Mouse (Mus musculus) urinary bladder, adult 2 months (tissue): ENCODE measurements around the gene Pecr. TPM values are rescaled to one million over a fixed set of nuclear protein-coding genes. Genes with fewer than 3 reads are reported as not detected.
"Not testable (repeated sequence)": the region's sequence is repeated elsewhere in the genome, so short reads cannot be mapped to it uniquely, and the experiment has no call there.

ENCODE experiments used
- DNase-seq: peaks from one replicate; pipeline ENCODE4 v3.0.0; 2022; ENCODE audit warnings: low spot score
- polyA plus RNA-seq: library from polyadenylated mRNA; depleted of rRNA; stranded (reverse); fragments of >200 nt; gene quantifications from 2 replicates; pipeline ENCODE4 v1.2.3, GENCODE M21; 2012

Gene Pecr
- polyA plus RNA-seq, 1 experiment: 16.5 TPM

GRCm38 (mm10) chr1:72287893-72288292, 3.8 kb upstream of the Pecr start:
- no peak for DNase-seq

DNA sequence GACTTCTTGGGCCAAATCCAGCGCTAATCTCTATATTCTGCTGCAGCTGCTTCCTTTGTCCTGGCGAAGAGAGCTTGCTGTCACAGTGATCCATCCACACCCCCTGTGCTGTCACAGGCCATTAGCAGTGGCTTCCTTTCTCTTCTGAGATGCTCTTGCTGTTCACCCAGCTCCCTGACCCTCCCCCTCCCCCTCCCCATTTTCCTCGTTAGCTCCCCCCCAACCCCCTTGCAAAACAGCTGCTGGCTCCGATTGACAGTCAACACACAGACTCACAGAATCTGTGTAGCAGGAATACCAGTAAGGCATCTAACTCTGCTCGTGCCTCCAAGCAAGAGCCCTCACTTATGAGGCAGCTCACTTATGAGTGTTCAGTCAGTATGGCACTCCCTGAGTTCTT, 2.8 kb upstream of the Pecr start:
- no peak for DNase-seq

GRCm38 (mm10) chr1:72284539-72284938, 425 bp upstream of the Pecr start:
- DNase-seq: no peak

GRCm38 (mm10) chr1:72282604-72283003, 1.5 kb downstream of the Pecr start:
- no peak for DNase-seq

- no peak for DNase-seq
These were observed 6.0 kb downstream of the Pecr start for GRCm38 (mm10) chr1:72278085-72278484.

DNA sequence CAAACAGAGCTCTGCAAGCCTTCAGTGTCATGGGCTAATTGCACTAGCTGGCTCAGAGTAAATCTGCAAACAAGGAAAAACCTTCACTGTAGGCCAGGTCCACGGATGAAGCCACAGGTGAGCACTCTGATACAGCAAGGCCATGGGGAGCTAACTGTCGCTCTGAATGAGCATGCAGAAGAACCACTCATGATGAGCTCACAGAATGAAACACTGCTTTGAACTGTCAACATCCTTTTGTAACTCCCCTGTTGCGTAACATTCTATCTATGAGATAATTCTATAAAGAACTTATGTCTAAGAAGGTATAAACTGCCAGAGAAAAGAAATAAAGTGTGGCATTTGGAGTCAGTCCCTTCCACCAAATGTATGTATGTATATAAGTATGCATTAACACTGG, 21.0 kb downstream of the Pecr start:
- no peak for DNase-seq

DNA sequence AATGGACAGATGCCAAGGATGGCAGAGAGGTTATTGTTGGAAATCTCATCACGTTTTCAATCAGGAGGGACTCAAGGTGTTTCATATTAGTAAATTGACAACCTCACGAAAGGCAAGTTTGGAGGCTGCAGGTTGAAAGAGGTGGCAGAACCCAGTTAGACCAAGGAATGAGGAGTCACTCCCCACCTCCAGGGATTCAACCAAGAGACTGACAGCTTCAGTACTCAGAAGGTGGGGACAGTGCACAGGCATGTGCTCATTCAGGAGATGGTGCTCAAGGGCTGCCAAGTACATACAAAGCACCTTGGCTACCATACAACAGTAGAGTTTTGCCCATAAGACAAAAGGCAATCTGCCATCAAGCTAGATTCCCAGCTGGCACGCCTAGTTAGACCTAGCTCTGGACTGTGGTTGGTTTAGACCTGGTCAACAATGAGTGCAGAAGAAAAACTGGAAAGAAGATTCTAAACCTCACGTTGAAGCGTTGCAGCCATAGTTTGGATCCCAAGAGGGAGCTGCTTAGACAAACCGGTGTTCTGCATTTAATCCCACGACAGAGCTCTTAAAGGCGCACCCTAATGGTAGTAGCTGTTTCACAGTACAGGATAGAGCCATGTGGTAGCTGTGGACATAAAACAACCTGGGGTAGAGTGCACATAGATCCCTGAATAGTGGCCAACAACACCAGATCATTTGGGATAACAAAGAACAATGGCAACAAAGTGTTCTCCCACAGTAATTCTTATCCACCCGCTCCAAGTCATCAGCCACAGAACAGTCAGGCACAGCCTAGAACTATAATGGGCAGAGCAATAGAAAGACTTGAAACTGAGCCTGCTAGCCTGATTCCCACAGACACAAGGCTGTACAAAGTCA, 27.5 kb downstream of the Pecr start:
- no peak for DNase-seq

GRCm38 (mm10) chr1:72255854-72256175, 28.3 kb downstream of the Pecr start:
- no peak for DNase-seq

DNA sequence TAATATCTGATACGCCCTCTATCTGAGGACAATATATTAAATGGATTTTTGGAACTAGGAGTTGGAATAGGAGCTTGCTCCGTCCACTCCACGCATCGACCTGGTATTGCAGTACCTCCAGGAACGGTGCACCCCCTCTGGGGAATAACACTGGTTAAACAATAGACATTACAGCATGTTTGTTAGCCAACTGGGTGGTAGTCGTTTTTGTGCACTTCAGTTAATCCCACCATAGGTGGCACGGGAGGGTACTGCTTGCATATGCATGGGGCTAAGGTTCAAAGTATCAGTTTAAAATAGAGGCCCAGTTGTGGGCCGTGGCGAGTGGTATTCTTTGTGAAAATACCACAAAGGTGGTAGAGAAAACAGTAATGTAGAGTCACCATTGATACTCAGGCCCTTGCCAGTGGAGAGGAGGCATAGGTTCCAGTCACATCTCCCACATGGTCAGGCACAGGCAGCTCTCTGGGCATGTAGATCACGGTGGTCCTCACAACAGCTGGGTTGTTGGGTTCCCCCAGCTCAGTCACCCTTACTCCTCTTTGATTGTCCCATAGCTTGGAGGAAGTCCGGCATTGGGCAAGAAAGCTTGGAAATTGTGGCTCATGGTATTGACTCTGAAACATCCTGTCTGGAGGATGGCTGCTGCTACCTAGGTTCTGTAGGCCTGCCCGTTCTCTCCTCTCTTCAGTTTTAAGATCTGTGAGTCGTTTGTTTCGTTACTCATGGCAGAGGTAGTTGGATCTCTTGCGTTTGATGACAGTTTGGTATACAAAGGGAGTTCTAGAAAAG, 28.9 kb downstream of the Pecr start:
- no peak for DNase-seq

GRCm38 (mm10) chr1:72254545-72255061, 29.5 kb downstream of the Pecr start:
- DNase-seq: peak; percentile 81

- DNase-seq: no peak
These were observed 30.1 kb downstream of the Pecr start for GRCm38 (mm10) chr1:72253881-72254491.

DNA sequence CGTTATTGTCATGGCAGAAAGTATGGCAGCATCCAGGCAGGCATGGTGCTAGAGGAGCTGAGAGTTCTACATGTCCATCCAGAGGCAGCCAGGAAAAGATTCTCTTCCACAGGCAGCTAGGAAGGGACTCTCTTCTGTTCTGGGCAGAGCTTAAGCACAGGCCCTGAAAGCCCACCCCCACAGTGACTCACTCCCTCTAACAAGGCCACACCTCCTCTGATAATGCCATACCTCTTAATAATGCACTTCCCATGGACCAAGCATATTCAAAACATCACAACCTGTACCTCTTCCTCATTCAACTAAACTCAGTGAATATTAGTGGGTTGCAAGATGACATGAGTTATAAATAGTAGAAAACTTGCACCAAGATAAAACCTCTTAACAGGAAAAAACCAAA, 32.3 kb downstream of the Pecr start:
- no peak for DNase-seq

GRCm38 (mm10) chr1:72248226-72248737, 35.8 kb downstream of the Pecr start:
- not testable (repeated sequence) for DNase-seq

DNA sequence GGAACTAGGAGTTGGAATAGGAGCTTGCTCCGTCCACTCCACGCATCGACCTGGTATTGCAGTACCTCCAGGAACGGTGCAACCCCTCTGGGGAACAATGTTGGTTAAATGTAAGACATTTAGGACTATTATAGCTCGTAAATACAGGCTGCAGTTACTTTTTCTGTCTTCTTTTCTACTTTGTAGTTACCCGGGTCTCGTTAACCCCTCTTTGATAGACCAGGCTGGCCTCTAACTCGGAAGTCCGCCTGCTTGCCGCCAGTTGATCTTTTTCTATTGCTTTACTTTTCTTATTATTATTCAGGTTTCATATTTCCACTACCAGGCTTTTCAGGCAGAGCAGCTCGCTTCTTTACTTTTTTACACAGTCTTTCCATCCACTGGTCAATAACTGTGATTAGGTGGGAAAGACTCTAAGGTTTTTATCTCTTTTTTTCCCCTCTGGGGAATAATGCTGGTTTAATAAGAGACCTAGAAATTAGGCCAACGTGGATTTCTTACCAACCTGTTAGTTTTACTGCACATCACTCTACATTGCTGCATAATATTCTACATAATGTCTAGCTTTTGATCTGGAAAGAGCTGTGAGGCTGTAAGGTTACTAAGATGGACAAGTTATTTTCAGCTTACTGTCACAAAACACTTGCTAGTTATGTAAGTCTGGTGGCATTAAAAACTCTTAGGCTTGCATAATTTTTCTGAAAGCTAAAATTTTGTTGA, 39.6 kb downstream of the Pecr start:
- DNase-seq: no peak

- DNase-seq: peak; percentile 91
These were observed 40.3 kb downstream of the Pecr start for GRCm38 (mm10) chr1:72243656-72244316.

GRCm38 (mm10) chr1:72242581-72243143, 41.5 kb downstream of the Pecr start:
- no peak for DNase-seq

DNA sequence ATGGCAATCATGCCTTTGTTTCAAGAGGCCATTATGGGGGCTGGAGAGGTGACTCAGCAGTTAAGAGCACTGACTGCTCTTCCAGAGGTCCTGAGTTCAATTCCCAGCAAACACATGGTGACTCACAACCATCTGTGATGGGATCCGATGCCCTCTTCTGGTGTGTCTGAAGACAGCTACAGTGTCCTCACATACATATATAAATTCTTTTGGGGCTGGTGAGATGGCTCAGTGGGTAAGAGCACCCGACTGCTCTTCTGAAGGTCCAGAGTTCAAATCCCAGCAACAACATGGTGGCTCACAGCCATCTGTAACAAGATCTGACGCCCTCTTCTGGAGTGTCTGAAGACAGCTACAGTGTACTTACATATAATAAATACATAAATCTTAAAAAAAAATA, 45.0 kb downstream of the Pecr start:
- DNase-seq: not testable (repeated sequence)

GRCm38 (mm10) chr1:72238016-72238580, 46.0 kb downstream of the Pecr start:
- no peak for DNase-seq

- DNase-seq: no peak
These were observed 46.9 kb downstream of the Pecr start for GRCm38 (mm10) chr1:72237007-72237775.
